ENCODE assay signal across 21 mouse cellular contexts in genomic region chr7:119545572-119545971, GRCm38 (mm10). TPM values are rescaled to one million over a fixed set of nuclear protein-coding genes. Genes with fewer than 3 reads are reported as not detected.
A peak's percentile ranks its signal among the peaks of the same experiment; 100 is the strongest.
DNase-seq lines count a peak whose midpoint lies in the region; TF ChIP-seq lines count a peak whose summit lies in the region.
"Had no signal": no experiment of that assay in that cellular context is flagged by ENCODE, and none has a peak within 500 bp of the region (broad histone marks: within the 10 kb centered on the region; RNA-seq: fewer than 3 reads in every experiment).

No protein-coding gene starts in this region.

- in situ Hi-C loops in ES-E14 (cut with MboI; ENCODE audit: low sequenced_read_pairs in 2 of 2, unreplicated experiment in 2 of 2), result no loop called here

- no peak overlapping the region for H3K27ac ChIP-seq in ES-E14 (ENCODE audit: insufficient read depth, low read depth, low read length, poor library complexity, severe bottlenecking)
- H3K27ac ChIP-seq: embryonic facial prominence, embryonic 10.5 days; embryonic facial prominence, embryonic 12.5 days; forebrain, embryonic 13.5 days; forebrain, embryonic 15.5 days had no signal

- peak; percentile 52 for DNase-seq in ES-CJ7 (ENCODE audit: low read depth, low spot score)
- DNase-seq in ES-E14 (ENCODE audit: low read depth, low spot score), result peak; percentile 7
- peak; percentile 16 for DNase-seq in ZHBTc4 (ENCODE audit: low read depth, low spot score)
- DNase-seq in heart, postnatal 36 days, result no peak
- DNase-seq in right cerebral cortex, adult 2 months (ENCODE audit: low spot score in 2 of 2), result no peak
- DNase-seq: adrenal gland, adult 8-10 months; adrenal gland, postnatal 14 days; adrenal gland, postnatal 36 days; cerebellum, adult 11-12 months; cerebellum, adult 2 months; cerebellum, adult 9-10 months; cerebellum, postnatal 10 days; cerebellum, postnatal 25 days; forebrain, postnatal 0 days had no signal

- no peak overlapping the region for H3K9ac ChIP-seq in ES-E14 (ENCODE audit: insufficient read depth, low read depth, low read length, poor library complexity, severe bottlenecking)
- H3K9ac ChIP-seq: embryonic facial prominence, embryonic 12.5 days; forebrain, embryonic 13.5 days; forebrain, embryonic 15.5 days; forebrain, postnatal 0 days had no signal

- H3K4me1 ChIP-seq in ES-E14 (ENCODE audit: control insufficient read depth in 2 of 2, insufficient read depth in 2 of 2, low read length in 2 of 2, poor library complexity in 1 of 2), result no peaks in the 10 kb centered on the region
- H3K4me1 ChIP-seq: embryonic facial prominence, embryonic 10.5 days; embryonic facial prominence, embryonic 12.5 days; forebrain, embryonic 13.5 days; forebrain, embryonic 15.5 days had no signal

- no peaks in the 10 kb centered on the region for H3K36me3 ChIP-seq in ES-E14 (ENCODE audit: control insufficient read depth, insufficient read depth, low read length, poor library complexity, severe bottlenecking)
- H3K36me3 ChIP-seq: embryonic facial prominence, embryonic 10.5 days; embryonic facial prominence, embryonic 12.5 days; forebrain, embryonic 15.5 days; G1E had no signal

- no peak overlapping the region for H3K4me3 ChIP-seq in ES-E14 (ENCODE audit: insufficient read depth in 1 of 2, low read depth in 1 of 2, low read length in 2 of 2, poor library complexity in 1 of 2, severe bottlenecking in 1 of 2)
- H3K4me3 ChIP-seq: embryonic facial prominence, embryonic 10.5 days; embryonic facial prominence, embryonic 12.5 days; forebrain, embryonic 13.5 days; forebrain, embryonic 15.5 days had no signal

- H3K9me3 ChIP-seq in ES-E14 (ENCODE audit: control insufficient read depth, insufficient read depth, low read depth, low read length), result no peaks in the 10 kb centered on the region
- H3K9me3 ChIP-seq: embryonic facial prominence, embryonic 10.5 days; embryonic facial prominence, embryonic 12.5 days; forebrain, embryonic 13.5 days; forebrain, embryonic 15.5 days; G1E had no signal

- intact Hi-C loops in heart, postnatal 36 days (cut with DNase I), result no loop called here

TF ChIP-seq in ES-E14, 5 proteins besides CTCF, POLR2A, EP300 and RAD21:
- TF ChIP-seq ZNF384 (IDR thresholded peaks at IDR 0.05; ENCODE audit: low read depth, low read length) (0 out of 2 replicates have a peak, but pooled peaks have one; percentile 31), CHD2 (IDR thresholded peaks at IDR 0.05; ENCODE audit: low read depth, low read length) (no peak), MAFK (IDR thresholded peaks at IDR 0.05; ENCODE audit: insufficient read depth, low read depth, low read length) (no peak), ZC3H11A (IDR thresholded peaks at IDR 0.05; ENCODE audit: borderline replicate concordance, low read depth, low read length) (no peak), HCFC1 (IDR thresholded peaks at IDR 0.05; ENCODE audit: borderline replicate concordance, insufficient read depth, low read length) (no peak)

RNA-seq across cellular contexts. Expression of gene Acsm2, which starts 8.6 kb away (rescaled TPM):
- not detected in 2 replicates for total RNA-seq in ES-E14 (2012; rRNA removed)
- total RNA-seq in heart, postnatal 36 days (2021), result not detected
- total RNA-seq: adrenal gland, adult 8-10 months; adrenal gland, postnatal 14 days; adrenal gland, postnatal 36 days; CH12.LX had no signal

RNA-seq across cellular contexts. Expression of gene Pdilt, which starts 22.3 kb away (rescaled TPM):
- total RNA-seq in ES-E14 (2012; rRNA removed), result not detected in 2 replicates
- not detected for total RNA-seq in heart, postnatal 36 days (2021)
- total RNA-seq: adrenal gland, adult 18-20 months; adrenal gland, postnatal 36 days; CH12.LX; forebrain, postnatal 0 days; G1E had no signal

RNA-seq across cellular contexts. Expression of gene Acsm5, which starts 26.3 kb away (rescaled TPM):
- total RNA-seq in ES-E14 (2012; rRNA removed), result not detected in 2 replicates
- 10 to 100 TPM in 1 of 2 experiments, 1 to 10 TPM in 1; 8.8 to 17.7 TPM for total RNA-seq in heart, postnatal 36 days (2021)
- total RNA-seq: CH12.LX; forebrain, postnatal 0 days had no signal

Comparison
In these comparisons a context has a peak if more than half of its experiments do, and no peak if none do; other contexts are left out.
1. DNase-seq: peak in ES-CJ7 (single experiment), ES-E14 (single experiment) and ZHBTc4 (single experiment); none in heart, postnatal 36 days (0 of 2) and right cerebral cortex, adult 2 months (0 of 2).